Mouse (Mus musculus) c-Kit-positive CD71-negative TER-119-negative erythroid progenitor cells, embryonic 14.5 days (primary cell): Measurements from ENCODE around the gene Samd15.

Experiments used
- DNase-seq: peaks from one replicate; pipeline ENCODE4 v3.0.0-alpha.2; 2013; ENCODE audit warnings: low read depth

The Samd15 gene

GRCm38 (mm10) chr12:87230379-87230895 is 30.9 kb downstream of the Samd15 start:
- DNase-seq: no peak

DNA sequence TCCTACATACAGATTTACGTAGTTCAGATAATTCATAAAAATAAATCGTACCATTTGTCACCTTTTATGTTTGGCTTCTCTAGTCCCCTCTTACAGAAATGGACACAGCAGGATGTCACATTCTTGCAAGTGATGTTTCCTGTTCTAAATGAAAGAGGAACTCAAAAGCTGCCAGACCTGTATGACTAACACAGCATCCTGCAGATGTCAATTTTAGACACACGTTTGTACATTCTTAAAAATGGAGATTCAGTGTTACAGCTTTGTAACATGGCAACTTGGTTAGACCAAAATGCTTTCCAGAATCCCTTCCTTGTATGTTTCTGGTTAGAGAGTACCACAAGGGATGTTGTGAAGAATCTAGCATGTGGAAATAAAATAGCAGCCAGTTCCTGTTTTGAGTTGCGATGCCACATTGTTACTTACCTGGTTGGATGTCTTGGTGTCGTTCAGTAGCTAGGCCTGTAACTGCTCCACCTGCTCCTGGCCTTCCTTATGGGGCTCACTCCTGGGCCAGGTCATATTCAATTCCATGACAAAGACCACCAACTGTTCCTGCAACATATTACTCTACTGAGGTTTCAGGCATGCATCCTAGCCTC is 37.5 kb downstream of the Samd15 start:
- DNase-seq: no peak

- DNase-seq: no peak
Observed at GRCm38 (mm10) chr12:87238632-87239031, 39.1 kb downstream of the Samd15 start, which contains the start of gene Noxred1. Noxred1 (minus strand) TSS chr12:87238732.

- DNase-seq: no peak
Observed at GRCm38 (mm10) chr12:87250161-87250560, 50.6 kb downstream of the Samd15 start.

DNA sequence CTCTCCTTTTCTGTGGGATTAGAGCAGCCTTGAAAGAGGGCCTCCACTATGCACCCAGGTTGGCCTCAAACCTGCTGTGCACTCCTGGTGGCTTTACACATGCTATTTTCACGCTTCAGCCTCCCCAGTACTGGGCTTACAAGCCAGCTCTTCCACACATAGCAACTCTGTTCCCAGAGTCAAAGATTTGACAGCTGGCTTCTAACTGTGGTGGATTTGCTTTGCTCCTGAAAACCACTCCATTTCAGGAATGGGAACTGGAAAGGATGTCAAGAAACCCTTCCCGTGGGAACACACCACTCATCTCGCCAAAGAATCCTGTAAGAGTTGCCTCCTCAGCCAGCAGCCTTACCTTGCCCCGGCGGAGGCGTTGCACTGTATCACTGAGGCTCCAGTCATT is 54.4 kb downstream of the Samd15 start:
- no peak for DNase-seq

GRCm38 (mm10) chr12:87256629-87257028 is 57.1 kb downstream of the Samd15 start:
- no peak for DNase-seq

DNA sequence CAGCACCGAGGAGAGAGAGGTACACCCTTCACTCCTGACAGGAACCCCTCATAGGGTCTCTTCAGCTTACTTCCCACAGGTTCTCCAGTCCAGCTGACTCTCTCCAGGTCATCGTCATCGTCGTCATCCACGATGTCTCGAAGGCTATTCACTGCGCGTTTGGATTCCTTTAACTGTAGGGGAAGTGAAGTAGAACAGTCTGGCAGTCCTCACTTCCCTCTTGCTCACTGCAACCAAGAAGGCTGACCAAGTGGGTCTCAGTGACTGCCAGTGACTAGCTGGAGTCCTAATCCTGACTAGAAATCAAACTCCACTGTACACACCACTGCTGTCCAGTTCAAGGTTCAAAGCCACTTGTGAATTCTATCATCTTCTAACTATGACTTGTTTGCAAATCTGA is 61.0 kb downstream of the Samd15 start:
- DNase-seq: no peak
